Mouse (Mus musculus) fibroblast of lung, adult 2 months (primary cell): ENCODE measurements around the gene Pidd1.

ENCODE experiments used
- DNase-seq: peaks from one replicate; pipeline ENCODE4 v3.0.0-alpha.2; 2011; ENCODE audit warnings: low read depth

Pidd1 gene

DNA sequence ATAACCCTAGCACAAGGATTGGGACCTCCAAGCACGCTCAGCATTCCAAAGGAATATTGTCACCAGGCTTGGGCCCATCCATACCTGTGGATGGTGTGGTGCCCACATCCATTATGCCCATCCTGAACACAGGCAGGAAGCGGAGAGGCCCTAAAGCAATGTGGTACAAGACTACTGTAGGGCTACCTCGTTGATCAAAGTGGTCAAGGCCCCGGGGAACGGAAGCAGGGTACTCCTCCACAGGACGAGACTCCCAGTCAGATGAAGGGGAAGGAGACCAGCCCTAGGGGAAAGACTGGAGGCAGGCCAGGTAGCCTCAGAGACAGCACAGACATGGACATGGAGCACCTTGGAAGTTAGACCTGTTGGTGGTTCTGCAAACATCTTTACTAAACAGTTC is 28.9 kb upstream of the Pidd1 start:
- DNase-seq = no peak

DNA sequence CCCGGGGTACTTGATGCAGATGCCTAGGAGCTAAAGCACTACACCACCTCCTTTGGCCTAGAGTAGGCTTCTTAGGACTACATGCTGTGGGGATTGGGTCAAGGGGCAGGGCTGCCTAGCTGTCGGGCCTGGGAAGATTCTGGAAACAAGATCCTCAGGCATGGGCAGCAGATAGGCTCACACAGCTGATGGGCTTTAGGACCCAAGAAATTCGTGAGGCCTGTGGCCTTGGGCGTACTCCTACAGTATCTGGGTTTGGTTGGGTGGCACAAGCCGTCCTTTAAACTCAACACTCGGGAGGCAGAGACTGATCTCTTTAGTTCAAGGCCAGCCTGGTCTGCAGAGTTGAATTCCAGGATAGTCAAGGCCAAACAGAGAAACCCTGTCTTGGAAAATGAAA is 28.4 kb upstream of the Pidd1 start:
- DNase-seq = no peak

DNA sequence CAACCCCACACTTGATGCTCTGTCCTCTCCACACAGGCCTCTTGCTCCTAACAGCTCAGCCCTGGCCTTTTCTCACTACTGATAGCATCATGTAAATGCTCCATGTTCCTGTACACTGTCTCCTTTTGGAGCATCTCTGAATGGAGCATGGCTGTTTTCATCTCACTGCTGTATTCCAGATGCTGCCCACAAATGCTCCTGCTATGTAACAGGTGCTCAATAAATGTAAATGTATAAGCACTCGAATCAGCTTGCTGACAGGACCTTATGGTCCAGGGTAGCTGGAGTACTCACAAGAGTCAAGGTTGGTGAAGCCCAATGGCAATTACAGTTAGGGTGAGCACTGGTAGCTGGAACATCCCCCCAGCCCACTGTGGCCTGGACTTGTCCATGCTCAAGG is 27.4 kb upstream of the Pidd1 start:
- no peak for DNase-seq

DNA sequence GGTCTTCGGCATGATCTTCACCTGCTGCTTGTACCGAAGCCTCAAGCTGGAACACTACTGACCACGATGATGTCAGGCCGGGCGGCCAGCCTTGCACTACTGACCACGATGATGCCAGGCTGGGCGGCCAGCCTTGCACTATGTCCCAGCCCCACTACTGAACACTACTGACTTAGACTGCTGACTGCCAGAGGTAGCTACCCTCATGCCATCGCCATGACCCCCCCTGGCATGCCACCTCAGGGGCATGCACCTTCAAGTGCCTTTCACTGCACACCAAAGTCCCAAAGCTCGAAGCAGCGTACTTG is 26.8 kb upstream of the Pidd1 start:
- DNase-seq = no peak

DNA sequence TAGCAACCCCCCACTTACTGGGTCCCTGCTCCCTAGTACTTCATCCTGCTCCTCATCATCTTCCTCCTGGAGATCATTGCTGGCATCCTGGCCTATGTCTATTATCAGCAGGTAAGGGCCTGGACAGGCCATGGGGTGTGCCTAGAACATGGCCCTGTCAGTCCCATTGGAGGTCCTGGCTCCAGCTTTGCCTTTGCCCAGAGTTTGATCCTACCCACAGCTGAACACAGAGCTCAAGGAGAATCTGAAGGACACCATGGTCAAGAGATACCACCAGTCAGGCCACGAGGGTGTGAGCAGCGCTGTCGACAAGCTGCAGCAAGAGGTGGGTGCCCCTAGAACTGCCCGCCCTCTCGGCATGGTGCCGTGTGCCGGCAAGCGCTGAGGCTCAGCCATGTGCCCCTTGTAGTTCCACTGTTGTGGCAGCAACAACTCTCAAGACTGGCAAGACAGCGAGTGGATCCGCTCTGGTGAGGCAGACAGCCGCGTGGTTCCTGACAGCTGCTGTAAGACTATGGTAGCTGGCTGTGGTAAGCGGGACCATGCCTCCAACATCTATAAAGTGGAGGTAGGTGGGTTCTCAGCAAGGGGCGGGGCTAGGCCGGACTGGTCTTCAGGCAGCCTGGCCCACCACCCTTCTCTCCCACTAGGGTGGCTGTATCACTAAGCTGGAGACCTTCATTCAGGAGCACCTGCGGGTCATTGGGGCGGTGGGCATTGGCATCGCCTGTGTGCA is 26.2 kb upstream of the Pidd1 start:
- no peak for DNase-seq

DNA sequence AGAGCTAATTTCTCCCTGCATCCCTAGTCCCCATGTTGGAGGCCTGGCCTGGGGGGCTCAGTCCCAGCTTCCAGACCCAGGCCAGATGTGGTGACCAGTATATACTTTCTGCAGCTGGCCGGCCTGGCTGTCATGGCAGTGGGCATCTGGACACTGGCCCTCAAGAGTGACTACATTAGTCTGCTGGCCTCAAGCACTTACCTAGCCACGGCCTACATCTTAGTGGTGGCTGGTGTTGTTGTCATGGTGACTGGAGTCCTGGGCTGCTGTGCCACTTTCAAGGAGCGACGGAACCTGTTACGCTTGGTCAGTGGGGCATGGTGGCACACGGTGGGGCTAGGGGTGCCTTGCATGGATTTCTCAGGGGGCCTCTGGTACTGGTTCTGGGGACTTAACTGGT is 25.5 kb upstream of the Pidd1 start:
- no peak for DNase-seq

DNA sequence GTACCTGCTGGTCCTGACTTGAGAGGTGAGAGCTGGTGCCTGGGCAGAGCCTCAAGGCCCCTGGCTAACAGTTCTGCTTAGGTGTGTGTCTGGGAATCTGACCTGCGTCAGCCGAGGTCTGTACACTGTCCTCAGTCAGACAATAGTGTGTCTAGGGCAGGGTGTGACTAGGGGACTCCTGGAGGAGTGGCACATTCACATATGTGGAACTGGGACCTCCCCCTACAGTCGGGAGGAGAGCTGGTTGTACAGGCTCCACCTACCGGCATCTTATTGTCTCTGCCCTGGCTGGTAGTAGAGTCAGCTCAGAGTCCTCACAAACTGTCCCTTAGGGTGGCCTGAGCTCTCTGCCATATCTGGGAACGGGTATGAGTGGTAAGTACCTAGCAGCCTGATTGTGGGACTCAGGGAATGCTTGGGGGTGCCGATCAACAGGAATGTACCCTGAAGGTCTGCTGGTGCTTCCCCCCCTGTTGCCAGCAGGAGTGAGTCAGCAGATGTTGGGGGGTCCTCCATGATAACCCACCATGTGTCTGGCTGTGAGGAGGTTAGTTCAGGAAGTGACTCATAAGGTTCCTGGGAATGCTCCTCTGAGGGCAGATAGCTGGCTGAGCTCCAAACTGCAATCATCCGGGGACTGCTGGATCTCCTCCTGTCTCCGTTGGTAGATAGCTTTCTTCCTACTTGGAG is 24.8 kb upstream of the Pidd1 start:
- DNase-seq = peak; percentile 63

DNA sequence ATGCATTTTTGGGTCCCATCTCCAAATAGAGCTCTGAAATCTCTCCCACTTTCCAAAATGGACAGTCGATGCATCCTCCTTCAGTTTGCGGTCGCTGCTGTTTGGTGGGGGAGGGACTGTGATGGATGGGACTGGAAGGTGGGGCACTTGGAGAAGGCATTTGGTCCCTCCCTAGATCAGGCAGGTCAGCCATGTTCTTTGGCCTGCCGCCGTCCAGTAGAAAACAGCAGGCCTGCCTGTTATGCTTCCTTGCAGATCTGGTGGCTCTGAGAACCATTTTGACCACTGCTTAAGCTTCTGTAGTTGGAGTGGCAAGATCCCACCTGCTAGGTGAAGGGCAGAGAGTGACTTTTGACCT is 24.3 kb upstream of the Pidd1 start:
- no peak for DNase-seq

DNA sequence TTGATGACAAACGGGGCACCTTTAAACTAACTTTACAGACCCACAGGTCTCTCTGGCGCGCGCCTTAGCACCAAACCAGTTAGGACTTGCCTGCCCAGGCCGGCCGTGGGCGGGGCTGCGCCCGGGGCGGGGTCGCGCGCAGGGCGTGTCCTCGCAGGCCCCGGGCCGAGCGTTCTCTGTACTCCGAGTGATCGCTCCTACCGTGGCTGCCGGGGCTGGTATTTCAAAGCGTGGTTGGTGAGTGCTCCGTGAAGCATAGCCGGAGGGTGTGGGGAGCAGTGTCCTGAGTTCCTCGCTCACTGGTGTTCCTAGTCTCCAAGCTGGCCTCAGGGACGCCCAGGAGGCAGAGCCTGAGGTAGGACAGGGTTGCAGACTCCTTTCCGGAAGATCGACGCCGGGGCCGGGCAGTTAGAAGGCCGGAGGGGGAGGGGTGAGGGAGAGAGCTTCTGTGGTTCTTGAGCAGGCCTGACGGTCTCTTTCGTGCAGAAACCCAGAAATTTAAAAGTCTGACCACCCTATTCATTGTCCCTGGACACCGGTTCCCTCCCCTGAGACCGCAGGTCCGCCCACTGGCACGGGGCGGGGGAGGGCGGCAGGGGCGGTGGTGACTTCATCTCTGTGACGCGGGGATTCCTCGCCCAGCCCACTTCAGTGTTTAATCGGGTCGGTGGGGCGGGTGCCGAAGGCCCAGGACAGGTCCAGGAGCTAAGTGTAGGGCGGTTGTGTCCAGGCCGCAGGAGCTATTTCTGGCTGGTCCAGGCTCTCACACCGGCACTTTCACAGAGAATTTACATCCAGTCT is 23.6 kb upstream of the Pidd1 start, which contains the start of gene Cd151:
TSS of gene Cd151 (plus strand) at position 163 of the 801 bp plus-strand sequence.
- DNase-seq = peak; percentile 79

DNA sequence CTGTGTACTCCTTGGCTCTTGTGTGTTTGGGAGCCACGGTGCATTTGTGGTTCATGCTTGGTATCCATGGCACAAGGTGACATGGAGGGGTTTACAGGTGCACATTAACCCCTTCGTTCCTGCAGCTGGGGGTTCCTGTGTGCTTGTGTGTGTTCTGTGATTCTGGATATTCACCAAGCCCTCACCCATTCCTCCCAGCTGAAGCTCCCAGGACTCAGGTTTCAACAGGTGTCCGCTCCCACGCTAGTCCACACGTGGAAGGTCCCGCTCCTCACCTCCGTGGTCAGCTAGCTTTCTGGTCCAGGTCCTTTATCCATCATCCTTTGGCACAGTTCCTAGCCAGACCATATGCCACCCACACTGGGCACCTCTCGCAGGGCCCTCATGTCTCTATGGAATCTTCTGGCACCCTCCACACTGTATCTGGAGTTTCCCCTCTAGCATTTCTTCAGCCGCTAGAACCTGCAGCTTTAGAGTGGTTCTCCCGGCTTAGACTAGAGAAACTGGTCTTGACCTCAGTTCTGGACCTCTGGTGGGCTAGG is 22.9 kb upstream of the Pidd1 start:
- DNase-seq = no peak

DNA sequence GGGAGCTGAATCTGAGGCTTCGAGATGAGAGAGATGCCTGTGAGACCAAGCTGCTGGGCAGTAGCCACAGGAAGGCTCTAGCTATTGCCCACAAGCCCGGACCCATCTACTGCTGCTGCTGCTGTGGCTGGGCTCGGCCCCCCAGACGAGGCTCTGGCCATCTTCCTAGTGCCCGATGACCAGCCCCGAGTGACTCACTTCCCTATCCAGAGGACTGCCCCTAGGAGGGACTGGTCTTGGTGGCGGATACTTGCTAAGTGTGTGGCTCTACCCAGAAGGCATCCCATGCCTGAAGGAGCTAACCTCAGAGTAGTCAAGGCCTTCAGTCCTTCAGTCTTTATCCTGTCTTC is 22.2 kb upstream of the Pidd1 start:
- DNase-seq = peak; percentile 69

DNA sequence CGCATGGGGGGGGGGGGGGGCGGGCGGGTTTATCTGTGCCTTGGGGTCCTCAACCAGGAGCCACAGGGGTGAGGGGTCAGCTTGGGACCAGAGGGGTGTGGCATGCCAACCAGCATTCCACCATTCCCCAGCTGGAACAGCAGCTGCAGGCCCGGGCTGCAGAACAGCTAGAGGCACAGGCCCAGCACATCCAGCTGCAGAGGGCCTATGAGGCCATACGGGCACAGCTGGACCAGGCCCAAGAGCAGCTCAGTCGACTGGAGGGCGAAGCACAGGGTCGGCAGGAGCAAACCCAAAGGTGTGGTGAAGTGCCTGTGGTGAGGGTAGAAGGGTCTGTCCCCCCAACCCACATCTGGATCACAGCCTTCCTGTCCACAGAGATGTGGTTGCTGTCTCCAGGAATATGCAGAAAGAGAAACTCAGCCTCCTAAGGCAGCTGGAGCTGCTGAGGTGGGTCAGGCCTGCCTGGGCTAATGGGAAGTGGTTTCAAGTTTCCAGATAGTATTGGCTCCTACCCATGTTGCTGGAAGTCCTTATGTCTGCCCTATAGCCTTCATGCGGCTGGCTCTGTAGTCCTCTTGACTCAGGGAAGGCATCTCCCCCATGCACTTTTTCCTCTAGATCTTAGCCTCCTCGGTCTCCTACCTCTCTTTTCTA is 21.7 kb upstream of the Pidd1 start:
- DNase-seq = no peak

DNA sequence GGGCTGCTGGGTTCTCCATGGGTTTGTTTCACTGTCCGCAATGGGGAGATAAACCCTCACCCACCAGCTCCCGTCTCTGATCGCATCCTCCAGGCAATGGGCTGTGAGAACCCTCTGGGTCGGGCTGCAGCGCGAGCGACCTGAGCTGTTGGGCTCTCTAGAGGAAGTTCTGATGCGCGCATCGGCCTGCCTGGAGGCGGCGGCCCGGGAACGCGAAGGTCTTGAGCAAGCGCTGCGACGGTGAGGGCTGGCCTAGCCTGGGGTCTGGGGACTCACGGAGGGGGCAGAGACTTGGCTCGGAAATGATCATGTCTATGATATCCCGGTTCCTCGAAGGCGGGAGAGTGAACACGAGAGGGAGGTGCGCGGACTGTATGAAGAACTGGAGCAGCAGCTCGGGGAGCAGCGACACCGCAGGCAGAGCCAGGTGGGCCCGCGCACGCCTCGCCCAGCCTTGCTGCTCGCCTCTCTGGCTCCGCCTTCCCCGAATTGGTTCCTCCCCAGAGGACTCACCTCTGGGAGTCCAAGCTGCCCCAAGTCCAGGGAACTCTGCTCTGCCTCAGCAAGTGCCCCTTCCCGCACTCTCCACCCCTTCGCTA is 20.9 kb upstream of the Pidd1 start:
- DNase-seq = no peak

DNA sequence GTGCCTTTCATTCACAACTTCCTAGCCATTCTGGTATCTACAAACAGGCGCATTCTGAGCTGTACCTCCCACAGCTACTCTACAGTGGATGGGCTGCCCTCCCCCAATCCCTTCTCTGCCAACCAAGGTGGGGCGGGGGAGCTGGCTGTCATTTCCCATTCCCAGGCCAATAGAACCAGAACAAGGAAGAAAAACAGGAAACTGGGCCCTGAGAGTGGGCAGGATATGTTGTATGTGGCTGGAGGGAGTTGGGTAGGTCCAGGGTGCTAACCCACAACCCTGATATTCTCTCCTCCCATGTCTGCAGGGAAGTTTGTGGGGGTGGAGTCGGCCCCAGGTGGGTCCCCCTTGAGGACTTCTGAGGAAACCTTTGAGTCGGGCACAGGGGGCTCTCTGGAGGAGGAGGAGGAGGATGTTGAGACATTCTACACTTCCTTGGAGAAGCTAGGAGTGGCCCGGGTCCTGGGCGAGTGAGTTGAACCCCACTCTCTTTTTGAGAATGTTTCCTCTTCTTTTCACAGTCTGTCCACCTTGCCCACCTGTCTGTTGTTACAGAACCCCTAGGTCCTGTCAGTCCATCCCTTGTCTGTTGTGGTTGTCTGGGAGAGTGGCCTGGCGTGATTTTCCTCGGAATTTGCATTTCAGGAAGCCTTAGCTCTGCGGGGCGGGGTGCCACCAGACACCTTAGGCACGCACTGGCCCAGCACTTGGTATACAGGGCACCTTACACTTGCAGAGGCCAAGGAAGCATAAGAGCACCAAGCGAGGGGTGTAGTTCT is 20.2 kb upstream of the Pidd1 start:
- DNase-seq = no peak

DNA sequence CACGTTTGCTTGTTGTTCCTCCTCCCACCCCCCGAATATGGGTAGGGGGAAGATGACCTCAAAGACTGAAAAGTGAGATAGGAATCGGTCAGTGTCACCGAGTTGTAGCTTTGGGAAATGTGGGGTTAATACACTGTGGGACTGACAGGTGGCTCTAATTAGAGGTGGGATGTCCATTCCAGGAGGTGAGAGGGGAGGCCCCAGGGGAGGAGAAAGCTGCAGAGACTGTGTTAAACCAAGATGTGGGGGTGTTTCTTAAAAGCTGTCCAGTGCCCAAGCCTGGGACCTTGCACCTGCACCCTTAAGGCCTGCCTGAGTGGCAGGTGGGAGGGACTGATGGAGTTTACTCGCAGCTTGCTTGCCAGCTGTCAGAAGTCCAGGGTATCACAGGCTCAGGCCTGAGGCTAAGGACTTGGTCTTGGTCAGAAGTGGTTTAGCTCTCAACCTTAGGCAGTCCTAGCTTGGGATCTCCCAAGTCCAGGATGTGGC is 18.6 kb upstream of the Pidd1 start:
- no peak for DNase-seq

DNA sequence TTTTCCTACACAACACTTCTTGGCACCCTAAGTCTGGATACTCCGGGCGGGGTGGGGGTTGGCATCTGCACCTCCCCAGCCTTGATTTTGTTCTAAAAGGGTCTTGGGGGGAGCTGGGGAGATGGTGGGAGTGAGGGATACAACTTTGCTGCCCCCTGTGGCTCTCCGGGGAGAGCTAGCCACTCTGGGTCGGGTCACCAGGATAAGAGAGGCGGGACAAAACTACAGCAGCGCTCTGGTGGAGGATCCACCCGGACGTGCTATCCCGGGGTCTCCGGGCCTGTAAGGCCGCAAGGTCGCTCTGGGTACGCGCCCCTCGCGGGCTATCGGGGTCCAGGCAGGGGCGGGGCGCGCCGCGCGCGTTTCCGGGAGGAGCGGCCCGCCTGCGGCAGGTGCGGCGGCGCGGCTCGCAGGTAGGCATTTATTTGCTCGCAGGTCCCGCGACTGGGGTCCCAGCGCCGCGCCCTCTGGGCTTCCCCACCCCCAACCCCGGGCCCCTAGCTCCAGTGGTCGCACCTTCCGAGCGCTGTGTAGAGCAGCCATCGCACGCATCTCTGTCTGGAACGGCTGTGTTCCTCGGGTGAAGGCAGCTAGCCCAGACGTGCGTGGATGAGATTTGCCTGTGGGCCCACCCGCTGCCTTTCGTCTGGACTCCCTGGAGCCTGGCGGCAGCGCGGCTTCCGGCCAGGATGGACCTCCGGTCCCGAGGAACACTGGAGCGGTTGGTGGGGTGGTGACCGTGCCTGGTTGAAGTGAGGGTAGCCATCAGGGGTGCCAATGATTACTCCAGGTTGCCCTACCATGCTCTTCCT is 17.9 kb upstream of the Pidd1 start:
- DNase-seq = no peak

DNA sequence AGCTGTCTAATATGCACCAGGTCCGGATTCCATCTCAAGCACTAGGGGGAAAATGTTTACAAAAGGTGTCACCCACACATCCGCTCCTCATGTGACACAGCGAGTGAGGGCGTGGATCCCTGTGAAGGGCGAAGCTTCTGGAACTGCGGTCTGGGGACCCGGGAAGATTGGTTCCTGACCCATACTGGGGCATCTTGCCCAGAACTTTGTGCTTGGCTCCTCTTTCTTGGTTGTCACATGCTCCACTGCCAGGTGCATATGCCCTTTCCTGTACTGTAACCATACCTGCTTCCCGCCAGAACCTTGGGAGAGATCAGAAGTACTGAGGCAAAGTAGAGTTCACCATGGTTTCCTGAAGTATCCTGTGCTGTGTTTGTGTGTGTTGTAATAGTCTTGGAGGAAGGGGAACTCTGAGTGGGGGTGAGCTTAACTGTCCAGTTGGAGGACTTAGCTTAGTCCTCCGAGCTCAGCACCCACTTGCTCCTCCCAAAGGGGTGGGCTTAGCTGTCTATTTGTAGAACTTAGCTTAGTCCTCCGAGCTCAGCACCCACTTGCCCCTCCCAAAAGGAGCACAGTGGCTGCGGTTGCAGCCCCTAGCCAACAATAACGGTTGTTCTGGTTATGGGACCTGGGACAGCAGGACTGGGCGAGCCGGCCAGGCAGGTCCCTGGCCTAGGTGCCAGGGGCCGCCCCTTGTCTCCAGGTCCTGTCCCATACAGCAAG is 16.7 kb upstream of the Pidd1 start, which contains the start of gene Cracr2b:
TSS of gene Cracr2b (plus strand) at position 704 of the 723 bp plus-strand sequence.
- DNase-seq = no peak

DNA sequence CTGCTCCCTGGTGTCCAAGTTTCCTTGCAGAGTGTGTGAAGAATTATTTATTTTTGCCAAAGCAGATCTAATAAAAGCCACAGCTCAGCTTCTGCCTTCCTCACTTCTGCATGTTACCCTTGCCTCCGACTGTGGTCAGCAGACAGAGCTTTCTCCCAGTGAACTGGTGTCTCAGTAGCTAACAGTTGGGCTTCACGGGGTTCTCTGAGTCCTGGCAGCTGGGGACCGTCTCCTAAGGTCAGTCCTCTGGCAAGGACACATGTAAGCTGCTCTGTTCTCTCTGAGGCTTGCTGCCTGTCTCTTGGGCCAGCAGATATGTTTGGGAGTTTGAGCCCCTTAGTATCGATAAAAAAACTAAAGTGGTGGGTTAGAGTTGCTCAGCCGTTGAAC is 16.2 kb upstream of the Pidd1 start:
- DNase-seq = no peak

DNA sequence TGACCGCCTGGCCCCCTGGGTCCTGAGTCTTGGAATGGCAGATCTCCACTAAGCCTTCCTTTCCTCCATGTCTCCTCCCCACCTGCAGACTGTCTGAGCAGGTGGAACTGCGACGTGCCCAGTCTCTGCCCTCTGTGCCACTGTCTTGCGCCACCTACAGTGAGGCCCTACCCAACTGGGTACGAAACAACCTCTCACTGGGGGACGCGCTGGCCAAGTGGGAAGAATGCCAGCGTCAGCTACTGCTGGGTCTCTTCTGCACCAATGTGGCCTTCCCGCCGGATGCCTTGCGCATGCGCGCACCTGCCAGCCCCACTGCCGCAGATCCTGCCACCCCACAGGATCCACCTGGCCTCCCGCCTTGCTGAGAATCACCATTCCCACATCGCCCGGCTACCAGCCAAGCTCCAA is 15.5 kb upstream of the Pidd1 start:
- DNase-seq = no peak

DNA sequence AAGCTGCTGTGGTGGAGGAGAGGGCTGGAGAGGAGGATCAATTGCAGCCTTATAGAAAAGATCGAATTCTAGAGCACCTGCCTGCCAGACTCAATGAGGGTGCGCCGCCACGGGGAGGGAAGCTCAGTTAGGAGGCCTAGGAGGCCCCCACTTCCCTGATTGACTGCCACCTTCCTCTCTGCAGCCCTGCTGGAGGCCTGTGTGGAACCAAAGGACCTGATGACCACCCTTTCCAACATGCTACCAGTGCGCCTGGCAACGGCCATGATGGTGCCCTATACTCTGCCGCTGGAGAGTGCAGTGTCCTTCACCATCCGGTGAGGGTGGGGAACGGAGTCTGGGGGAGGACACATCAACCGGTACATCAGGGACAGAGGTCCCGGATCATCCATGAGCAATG is 14.8 kb upstream of the Pidd1 start:
- no peak for DNase-seq
